Mouse (Mus musculus) stomach, embryonic 14.5 days (tissue): ENCODE measurements around the gene Zfp185. TPM values are rescaled to one million over a fixed set of nuclear protein-coding genes. Genes with fewer than 3 reads are reported as not detected.
"Not testable (repeated sequence)": the region's sequence is repeated elsewhere in the genome, so short reads cannot be mapped to it uniquely, and the experiment has no call there.

Experiments used
- ATAC-seq: fragments of 200-750 bp; cut with Nextera tagmentation; 2 replicates; pipeline ENCODE4 v1.8.0; 2017; ENCODE audit warnings: low read depth, moderate TSS enrichment; ENCODE audit not compliant: insufficient number of reproducible peaks, insufficient read depth, low FRiP score
- H3K27ac ChIP-seq: fragments of 300-500 bp; sonication (generic); 2 replicates; pipeline ENCODE4 v1.5.1; 2014; ENCODE audit warnings: mild to moderate bottlenecking, low read length, moderate library complexity, mixed read lengths
- H3K27me3 ChIP-seq: fragments of 300-500 bp; sonication (generic); 2 replicates; pipeline ENCODE4 v1.6.1; 2014; ENCODE audit warnings: low read length, control low read depth, mixed read lengths; ENCODE audit not compliant: control insufficient read depth, insufficient read depth
- H3K36me3 ChIP-seq: fragments of 300-500 bp; sonication (generic); 2 replicates; pipeline ENCODE4 v1.6.1; 2014; ENCODE audit warnings: mild to moderate bottlenecking, control low read depth, low read length, moderate library complexity, mixed read lengths; ENCODE audit not compliant: control insufficient read depth, insufficient read depth
- H3K4me1 ChIP-seq: fragments of 300-500 bp; sonication (generic); 2 replicates; pipeline ENCODE4 v1.6.1; 2014; ENCODE audit warnings: low read length, control low read depth, mixed read lengths; ENCODE audit not compliant: control insufficient read depth, insufficient read depth
- H3K4me2 ChIP-seq: fragments of 300-500 bp; sonication (generic); replicated peaks from 2 replicates; pipeline ENCODE4 v1.6.1; 2014; ENCODE audit warnings: low read depth, low read length, control low read depth
- H3K4me3 ChIP-seq: fragments of 300-500 bp; sonication (generic); 2 replicates; pipeline ENCODE4 v1.5.1; 2014; ENCODE audit warnings: low read depth, low read length, control low read depth
- H3K9ac ChIP-seq: fragments of 300-500 bp; sonication (generic); replicated peaks from 2 replicates; pipeline ENCODE4 v1.6.1; 2014; ENCODE audit warnings: low read depth, mild to moderate bottlenecking, control low read depth, low read length, moderate library complexity, mixed read lengths
- H3K9me3 ChIP-seq: fragments of 300-500 bp; sonication (generic); 2 replicates; pipeline ENCODE4 v1.6.1; 2016; ENCODE audit warnings: low read depth, low read length, control low read depth; ENCODE audit not compliant: control insufficient read depth
- WGBS: fragments of 180-500 bp; shearing (Covaris S2); extraction: QIAGEN DNeasy Blood & Tissue Kit; methylation state at CpG from one replicate; pipeline ENCODE4 v1.1.7; 2014; 5-methylcytosine and 5-hydroxymethylcytosine counted together
- microRNA counts: library from miRNA; unstranded; fragments of <30 nt; microRNA quantifications from one replicate; lab custom pipeline; 2016
- microRNA-seq: library from miRNA; unstranded; fragments of <30 nt; microRNA quantifications from one replicate; pipeline ENCODE4, GENCODE M21; 2016
- polyA plus RNA-seq: library from polyadenylated mRNA; unstranded; fragments of >200 nt; fragmentation: Nextera tagmentation; extraction: Ambion mirVana; gene quantifications from 2 replicates; pipeline ENCODE4 v1.2.1, GENCODE M21; 2014

The Zfp185 gene
- polyA plus RNA-seq, 1 experiment from 2014 or later: 10.3 TPM

DNA sequence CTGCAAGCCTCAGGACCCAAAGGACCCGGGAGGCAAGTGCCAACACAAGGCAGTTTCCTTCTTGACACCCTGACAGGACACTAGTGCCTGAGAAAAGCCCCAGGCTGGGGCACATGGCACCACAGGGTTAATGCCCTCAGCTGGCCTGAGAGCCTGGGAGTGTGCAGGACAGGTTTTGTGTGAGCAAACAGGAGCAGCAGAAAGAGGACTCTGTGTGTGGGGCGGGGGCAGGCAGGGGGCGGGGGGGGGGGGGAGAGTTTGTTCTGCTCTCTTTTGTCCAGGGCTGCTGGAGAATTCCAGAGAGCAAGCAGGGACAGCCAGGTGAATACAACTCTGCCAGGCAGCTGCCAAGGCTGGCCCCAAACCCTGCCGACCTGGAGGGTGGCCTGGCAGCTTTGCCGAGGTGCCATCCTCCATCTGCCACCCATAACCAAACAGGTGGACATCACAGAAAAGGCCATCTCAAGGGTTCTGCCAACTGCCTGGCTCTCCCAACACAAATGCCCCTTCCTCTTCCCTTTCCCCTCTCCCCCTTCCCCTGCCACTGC, 79.7 kb downstream of the Zfp185 start:
- H3K27ac ChIP-seq, H3K4me2 ChIP-seq, H3K4me3 ChIP-seq, H3K9ac ChIP-seq, H3K36me3 ChIP-seq, H3K27me3 ChIP-seq, H3K4me1 ChIP-seq, H3K9me3 ChIP-seq: not testable (repeated sequence)
- peak; percentile 67 for ATAC-seq
- WGBS: 89% methylated on average over 1 of the region's 5 CpGs

MicroRNAs within 50 kb of the gene (microRNA counts, 519-probe panel; counts per million panel counts)
- not detected for microRNA mmu-miR-2137 (lab: Ali Mortazavi, UCI)

Small RNA genes lying within 50 kb of the gene (microRNA-seq; reads per million reads assigned to microRNA genes)
- not detected for gene Mir2137

Other genes with a start within 250 kb of the Zfp185 start
- 0.25 and 0.38 TPM in 2 replicates for gene Gabrq, start 162.2 kb upstream of the Zfp185 start, polyA plus RNA-seq
- 77.3 and 87.5 TPM in 2 replicates for gene Cetn2, start 68.9 kb upstream of the Zfp185 start, polyA plus RNA-seq
- 31.9 and 32.4 TPM in 2 replicates for gene Nsdhl, start 68.8 kb upstream of the Zfp185 start, polyA plus RNA-seq
- gene Pnma5, start 49.8 kb downstream of the Zfp185 start, polyA plus RNA-seq: not detected in 2 replicates
- gene Pnma3, start 77.4 kb downstream of the Zfp185 start, polyA plus RNA-seq: 0.27 TPM in 1 of 2 replicates, not detected in the other
- 0.31 and 1.5 TPM in 2 replicates for gene Xlr4a, start 95.1 kb downstream of the Zfp185 start, polyA plus RNA-seq
- gene Xlr3a, start 109.8 kb downstream of the Zfp185 start, polyA plus RNA-seq: 3.3 and 7.9 TPM in 2 replicates
- gene Gm14685, start 129.7 kb downstream of the Zfp185 start, polyA plus RNA-seq: not detected in 2 replicates
- gene Xlr5b, start 161.5 kb downstream of the Zfp185 start, polyA plus RNA-seq: not detected in 2 replicates
- not detected in 2 replicates for gene DXBay18, start 162.1 kb downstream of the Zfp185 start, polyA plus RNA-seq
- not detected in 2 replicates for gene Spin2d, start 189.7 kb downstream of the Zfp185 start, polyA plus RNA-seq
- 5.5 and 11.3 TPM in 2 replicates for gene Xlr3b, start 204.9 kb downstream of the Zfp185 start, polyA plus RNA-seq
- gene Xlr4b, start 227.0 kb downstream of the Zfp185 start, polyA plus RNA-seq: 0.17 and 1.1 TPM in 2 replicates
- gene F8a, start 241.0 kb downstream of the Zfp185 start, polyA plus RNA-seq: 12.2 and 12.9 TPM in 2 replicates